Mouse (Mus musculus) heart, postnatal 0 days (tissue): ENCODE measurements around the gene Ttn.

Experiments
- CTCF ChIP-seq: IDR thresholded peaks from 2 replicates; pipeline ENCODE4 v1.5.1; 2016; ENCODE audit warnings: antibody characterized with exemption, control low read depth, low read depth
- EP300 ChIP-seq: IDR thresholded peaks from 2 replicates; pipeline ENCODE4 v1.6.1; 2016; ENCODE audit warnings: antibody characterized with exemption, low read depth

GRCm38 (mm10) chr2:76949774-76950173 is 32.6 kb downstream of the Ttn start:
- TF ChIP-seq CTCF (no peak), EP300 (no peak)
